In genomic region chr1:106523009-106523408, GRCm38 (mm10) we compare ENCODE assay signal across 15 mouse cellular contexts.
DNase-seq lines count a peak whose midpoint lies in the region; ATAC-seq and TF ChIP-seq lines count a peak whose summit lies in the region.
"Had no signal": no experiment of that assay in that cellular context is flagged by ENCODE, and none has a peak within 500 bp of the region (broad histone marks: within the 10 kb centered on the region; RNA-seq: fewer than 3 reads in every experiment).

No protein-coding gene starts in this region.

- no peak overlapping the region for H3K9ac ChIP-seq in hindbrain, postnatal 0 days (replicated peaks; ENCODE audit: low read length)
- H3K9ac ChIP-seq: forebrain, postnatal 0 days; heart, embryonic 13.5 days; hindbrain, embryonic 14.5 days had no signal

- H3K4me1 ChIP-seq in hindbrain, postnatal 0 days (ENCODE audit: insufficient read depth, low read length): no peaks in the 10 kb centered on the region
- H3K4me1 ChIP-seq: heart, embryonic 10.5 days had no signal

- H3K9me3 ChIP-seq in hindbrain, postnatal 0 days (ENCODE audit: low read length): no peaks in the 10 kb centered on the region
- H3K9me3 ChIP-seq: heart, embryonic 10.5 days; heart, embryonic 13.5 days had no signal

- no peaks in the 10 kb centered on the region for H3K36me3 ChIP-seq in hindbrain, postnatal 0 days (ENCODE audit: insufficient read depth, low read length)
- H3K36me3 ChIP-seq: heart, embryonic 10.5 days; heart, embryonic 13.5 days had no signal

- 79% methylated on average over 5 of the region's 5 CpGs for WGBS in hindbrain, postnatal 0 days

- ATAC-seq in activated CD4-positive, CD25-positive, alpha-beta regulatory T cell, adult 4 months: peak; percentile 67
- ATAC-seq in inflammation-experienced regulatory T-cells, adult 6 months: peak; percentile 69
- no peak for ATAC-seq in hindbrain, postnatal 0 days
- ATAC-seq: forebrain, embryonic 14.5 days; forebrain, postnatal 0 days had no signal

- intact Hi-C loops in gastrocnemius, adult 2 months (cut with DNase I): no loop called here
- intact Hi-C loops in gastrocnemius, postnatal 36 days (cut with DNase I): no loop called here

- no peak overlapping the region for H3K4me2 ChIP-seq in hindbrain, postnatal 0 days (ENCODE audit: low read depth, low read length)
- H3K4me2 ChIP-seq: heart, embryonic 13.5 days; hindbrain, embryonic 14.5 days had no signal

- peak overlapping the region; percentile 24; the same call in 1 of the 2 replicates for H3K27ac ChIP-seq in gastrocnemius, adult 2 months
- no peak overlapping the region for H3K27ac ChIP-seq in hindbrain, postnatal 0 days
- H3K27ac ChIP-seq: heart, adult 2 months; heart, embryonic 10.5 days; heart, embryonic 13.5 days; hindbrain, embryonic 14.5 days had no signal

- no peak for DNase-seq in gastrocnemius, adult 2 months
- DNase-seq in gastrocnemius, postnatal 36 days: no peak
- no peak for DNase-seq in hindbrain, postnatal 0 days (ENCODE audit: low spot score)
- no peak for DNase-seq in retina, postnatal 1 day
- DNase-seq: cerebellum, adult 18-20 months; cerebellum, adult 9-10 months; cerebellum, postnatal 14 days; forebrain, postnatal 0 days had no signal

- TF ChIP-seq CTCF in gastrocnemius, adult 2 months (IDR thresholded peaks at IDR 0.05): no peak
- TF ChIP-seq CTCF in hindbrain, postnatal 0 days (IDR thresholded peaks at IDR 0.05; ENCODE audit: low read depth): no peak

- H3K27me3 ChIP-seq in hindbrain, postnatal 0 days (ENCODE audit: insufficient read depth, low read length): no peaks in the 10 kb centered on the region
- H3K27me3 ChIP-seq: heart, embryonic 13.5 days had no signal

- H3K4me3 ChIP-seq in gastrocnemius, adult 2 months: no peak overlapping the region
- H3K4me3 ChIP-seq in hindbrain, postnatal 0 days (ENCODE audit: low read length): no peak overlapping the region
- H3K4me3 ChIP-seq: heart, adult 2 months; heart, embryonic 10.5 days; heart, embryonic 13.5 days had no signal
